Mouse (Mus musculus) liver, postnatal 0 days (tissue): Measurements from ENCODE around the gene Dnmt3l. TPM values are rescaled to one million over a fixed set of nuclear protein-coding genes. Genes with fewer than 3 reads are reported as not detected.

Experiments
- ATAC-seq: fragments of 200-750 bp; cut with Nextera tagmentation; 2 replicates; pipeline ENCODE4 v1.8.0; 2017; ENCODE audit warnings: mild to moderate bottlenecking, moderate library complexity
- DNase-seq: peaks from one replicate; pipeline ENCODE4 v3.0.0-alpha.2; 2016
- H3K27ac ChIP-seq: fragments of 300-500 bp; sonication (generic); 2 replicates; pipeline ENCODE4 v1.5.1; 2014; ENCODE audit warnings: antibody characterized with exemption, moderate library complexity, mild to moderate bottlenecking, low read depth
- H3K27me3 ChIP-seq: fragments of 300-500 bp; sonication (generic); 2 replicates; pipeline ENCODE4 v1.6.1; 2014; ENCODE audit warnings: low read length, control low read depth, mixed read lengths; ENCODE audit not compliant: insufficient read depth
- H3K36me3 ChIP-seq: fragments of 300-500 bp; sonication (generic); replicated peaks from 2 replicates; pipeline ENCODE4 v1.6.1; 2014; ENCODE audit warnings: mild to moderate bottlenecking, control low read depth, low read length, moderate library complexity, mixed read lengths; ENCODE audit not compliant: insufficient read depth
- H3K4me1 ChIP-seq: fragments of 300-500 bp; sonication (generic); 2 replicates; pipeline ENCODE4 v1.6.1; 2014; ENCODE audit warnings: antibody characterized with exemption, mild to moderate bottlenecking, control low read depth; ENCODE audit not compliant: insufficient read depth
- H3K4me2 ChIP-seq: fragments of 300-500 bp; sonication (generic); 2 replicates; pipeline ENCODE4 v1.6.1; 2014; ENCODE audit warnings: low read depth, mild to moderate bottlenecking, low read length, moderate library complexity, mixed read lengths
- H3K4me3 ChIP-seq: fragments of 300-500 bp; sonication (generic); 2 replicates; pipeline ENCODE4 v1.5.1; 2014; ENCODE audit warnings: low read depth, low read length
- H3K9ac ChIP-seq: fragments of 300-500 bp; sonication (generic); replicated peaks from 2 replicates; pipeline ENCODE4 v1.6.1; 2014; ENCODE audit warnings: mild to moderate bottlenecking, moderate library complexity
- H3K9me3 ChIP-seq: fragments of 300-500 bp; sonication (generic); 2 replicates; pipeline ENCODE4 v1.6.1; 2016; ENCODE audit warnings: mild to moderate bottlenecking, control low read depth, low read length, mixed read lengths
- CTCF ChIP-seq: sonication (generic); IDR thresholded peaks from 2 replicates; pipeline ENCODE4 v1.5.1; 2016; ENCODE audit warnings: antibody characterized with exemption, low read depth
- EP300 ChIP-seq: IDR thresholded peaks from 2 replicates; pipeline ENCODE4 v1.6.1; 2016; ENCODE audit warnings: antibody characterized with exemption, low read depth, mild to moderate bottlenecking
- WGBS: fragments of 180-500 bp; shearing (Covaris S2); extraction: QIAGEN DNeasy Blood & Tissue Kit; methylation state at CpG from one replicate; pipeline ENCODE4 v1.1.7; 2014; ENCODE audit not compliant: insufficient replicate concordance; 5-methylcytosine and 5-hydroxymethylcytosine counted together
- polyA plus RNA-seq: library from polyadenylated mRNA; unstranded; fragments of >200 nt; fragmentation: Nextera tagmentation; extraction: Ambion mirVana; gene quantifications from 2 replicates; pipeline ENCODE4 v1.2.1, GENCODE M21; 2015

Gene Dnmt3l
- polyA plus RNA-seq, 1 experiment from 2014 or later = not detected

GRCm38 (mm10) chr10:78042697-78043405 lies 1.1 kb downstream of the Dnmt3l start:
- H3K4me1 ChIP-seq = peaks cover 7% of the 10 kb centered on the region
- TF ChIP-seq EP300 = no peak
- no peak for TF ChIP-seq CTCF
- WGBS = 62% methylated on average over 14 of the region's 14 CpGs
- ATAC-seq (0 out of 2 replicates have a peak, but pooled peaks have one; percentile 2), DNase-seq (no peak)
- H3K27me3 ChIP-seq = 0 out of 2 replicates have a peak, but pooled peaks cover 8% of the 10 kb centered on the region
- H3K9ac ChIP-seq = no peak overlapping the region
- H3K36me3 ChIP-seq = no peaks in the 10 kb centered on the region
- no peaks in the 10 kb centered on the region for H3K9me3 ChIP-seq
- no peak overlapping the region for H3K27ac ChIP-seq
- no peak overlapping the region for H3K4me3 ChIP-seq
- peak overlapping the region; percentile 54 for H3K4me2 ChIP-seq

GRCm38 (mm10) chr10:78043406-78043836 lies 1.7 kb downstream of the Dnmt3l start, which contains the start of gene Aire:
TSS of gene Aire (minus strand) at chr10:78043610.
- Histone ChIP-seq H3K4me3 (no peak within 1 kb of the TSS), H3K27me3 (0 out of 2 replicates have a peak, but pooled peaks cover 8% of the 10 kb centered on the region), H3K9me3 (no peaks in the 10 kb centered on the region), H3K36me3 (no peaks in the 10 kb centered on the region), H3K4me2 (peak within 1 kb of the TSS; percentile 54), H3K9ac (no peak within 1 kb of the TSS), H3K27ac (no peak within 1 kb of the TSS), H3K4me1 (peaks cover 7% of the 10 kb centered on the region)
- 2% methylated on average over 27 of the region's 27 CpGs for WGBS
- TF ChIP-seq EP300 (no peak), CTCF (peak; percentile 89)
- peak; percentile 73 for DNase-seq
- peak; percentile 29; the same call in 1 of the 2 replicates for ATAC-seq

DNA sequence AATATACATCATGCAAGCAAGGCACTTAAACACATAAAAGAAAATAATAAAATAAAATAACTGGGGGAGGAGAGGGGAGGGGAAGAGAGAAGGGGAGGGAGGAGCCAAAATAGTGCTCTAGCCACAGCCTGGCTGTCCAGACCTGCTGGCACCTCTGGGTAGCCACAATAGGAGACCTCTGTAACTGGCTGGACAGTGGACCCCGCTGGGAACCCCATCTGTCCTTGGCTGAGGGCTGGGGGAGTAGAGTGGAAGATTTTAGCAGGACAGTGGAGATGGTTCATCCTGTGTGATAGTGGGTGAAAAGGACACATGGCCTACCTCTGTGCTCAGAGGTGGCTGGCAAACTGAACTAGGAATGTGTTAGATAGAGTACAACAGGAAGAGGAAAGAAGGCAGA lies 2.8 kb downstream of the Dnmt3l start:
- no peak overlapping the region for H3K4me2 ChIP-seq
- H3K9ac ChIP-seq = no peak overlapping the region
- H3K4me3 ChIP-seq = no peak overlapping the region
- no peaks in the 10 kb centered on the region for H3K36me3 ChIP-seq
- ATAC-seq (no peak), DNase-seq (no peak)
- no peak overlapping the region for H3K27ac ChIP-seq
- 0 out of 2 replicates have a peak, but pooled peaks cover 8% of the 10 kb centered on the region for H3K27me3 ChIP-seq
- H3K4me1 ChIP-seq = peaks cover 7% of the 10 kb centered on the region
- TF ChIP-seq CTCF = no peak
- TF ChIP-seq EP300 = no peak
- H3K9me3 ChIP-seq = no peaks in the 10 kb centered on the region
- 48% methylated on average over 1 of the region's 1 CpGs for WGBS

- peaks cover 7% of the 10 kb centered on the region for H3K4me1 ChIP-seq
- ATAC-seq (no peak), DNase-seq (no peak)
- H3K4me2 ChIP-seq = no peak overlapping the region
- H3K27me3 ChIP-seq = 0 out of 2 replicates have a peak, but pooled peaks cover 8% of the 10 kb centered on the region
- no peak overlapping the region for H3K27ac ChIP-seq
- TF ChIP-seq EP300 (no peak), CTCF (no peak)
- H3K4me3 ChIP-seq = no peak overlapping the region
- H3K9ac ChIP-seq = no peak overlapping the region
- no peaks in the 10 kb centered on the region for H3K9me3 ChIP-seq
- 76% methylated on average over 4 of the region's 4 CpGs for WGBS
- no peaks in the 10 kb centered on the region for H3K36me3 ChIP-seq
These were observed 4.6 kb downstream of the Dnmt3l start for GRCm38 (mm10) chr10:78046388-78046787.

DNA sequence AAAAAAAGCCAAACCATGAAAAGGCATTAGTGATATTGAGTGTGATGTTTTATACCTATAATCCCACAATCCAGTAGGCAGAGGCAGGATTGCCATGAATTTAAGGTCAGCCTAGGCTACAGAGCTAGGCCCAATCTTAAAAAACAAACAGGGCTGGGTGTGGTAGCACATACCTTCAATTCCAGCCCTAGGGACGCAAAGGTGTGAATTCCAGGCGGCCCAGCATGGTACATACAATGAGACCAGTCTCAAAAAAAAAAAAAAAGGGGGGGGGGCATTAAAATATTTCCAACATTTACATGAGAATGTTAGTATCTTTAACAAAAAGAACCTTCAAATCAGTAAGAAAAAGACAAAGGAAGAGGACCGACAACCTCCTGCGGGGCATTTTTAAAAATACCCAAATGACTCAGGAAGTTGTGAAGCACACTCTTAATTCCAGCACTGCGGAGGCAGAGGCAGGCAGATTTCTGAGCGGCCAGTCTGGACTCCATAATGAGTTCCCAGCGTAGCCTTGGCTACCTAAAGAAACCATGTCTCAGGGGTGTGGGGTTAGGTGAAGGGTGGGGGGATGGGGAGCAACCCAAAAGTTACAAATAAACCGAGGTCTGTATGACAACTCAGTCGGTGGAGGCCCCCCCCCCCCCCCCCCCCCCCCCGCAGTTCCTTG lies 6.4 kb downstream of the Dnmt3l start:
- no peak overlapping the region for H3K9ac ChIP-seq
- no peaks in the 10 kb centered on the region for H3K36me3 ChIP-seq
- no peak overlapping the region for H3K4me3 ChIP-seq
- H3K9me3 ChIP-seq = no peaks in the 10 kb centered on the region
- WGBS = 70% methylated on average over 9 of the region's 10 CpGs
- H3K4me2 ChIP-seq = no peak overlapping the region
- H3K27ac ChIP-seq = no peak overlapping the region
- H3K27me3 ChIP-seq = 0 out of 2 replicates have a peak, but pooled peaks cover 3% of the 10 kb centered on the region
- H3K4me1 ChIP-seq = peaks cover 6% of the 10 kb centered on the region
- ATAC-seq (no peak), DNase-seq (no peak)
- TF ChIP-seq EP300 (no peak), CTCF (no peak)

DNA sequence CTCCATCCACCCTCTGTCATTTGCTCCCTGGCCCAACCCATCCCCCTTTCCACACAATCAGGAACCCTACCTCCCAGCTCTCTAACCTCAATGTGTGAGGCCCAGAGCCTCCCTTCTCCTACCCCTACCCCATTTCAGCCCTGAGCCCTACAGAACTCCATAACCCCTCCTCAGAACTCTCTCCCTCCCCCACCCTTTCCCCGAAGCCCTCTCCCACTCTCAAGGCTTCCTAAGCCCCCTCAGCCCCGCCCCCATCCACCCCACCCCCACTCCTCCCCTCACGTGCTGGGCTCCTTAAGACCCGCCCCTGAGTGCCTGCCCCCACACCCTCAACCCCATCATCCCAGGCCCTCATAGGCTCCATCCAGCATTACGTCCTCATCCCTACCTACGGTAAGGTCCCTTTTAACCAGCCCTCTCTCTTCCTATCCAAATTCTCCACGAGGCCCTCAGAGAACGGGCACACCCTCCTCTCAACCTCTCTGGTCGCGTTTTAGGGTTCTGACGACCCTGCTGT lies 7.8 kb downstream of the Dnmt3l start:
- Histone ChIP-seq H3K4me1 (no peaks in the 10 kb centered on the region), H3K4me3 (no peak overlapping the region), H3K9ac (no peak overlapping the region), H3K27ac (no peak overlapping the region), H3K27me3 (no peaks in the 10 kb centered on the region), H3K36me3 (no peaks in the 10 kb centered on the region), H3K4me2 (no peak overlapping the region), H3K9me3 (no peaks in the 10 kb centered on the region)
- ATAC-seq (no peak), DNase-seq (no peak)
- WGBS = 48% methylated on average over 10 of the region's 11 CpGs
- no peak for TF ChIP-seq CTCF
- no peak for TF ChIP-seq EP300
